Mouse (Mus musculus) inflammation-experienced regulatory T-cells, adult 6 months (primary cell): Measurements from ENCODE around the gene Gemin7. TPM values are rescaled to one million over a fixed set of nuclear protein-coding genes. Genes with fewer than 3 reads are reported as not detected.
"Not testable (repeated sequence)": the region's sequence is repeated elsewhere in the genome, so short reads cannot be mapped to it uniquely, and the experiment has no call there.

Experiments used
- ATAC-seq: one replicate; pipeline ENCODE4 v1.8.0; 2017
- polyA plus RNA-seq, 3 experiments: library from polyadenylated mRNA; unstranded; fragments of 100-300 nt; shearing (Covaris generic); gene quantifications; one replicate each; pipeline ENCODE4 v1.2.1; 2017

Gene Gemin7
- polyA plus RNA-seq: 100 to 1,000 TPM in 1 of 3 experiments, 10 to 100 TPM in 2; 77.6 to 107 (median 89.0) TPM

DNA sequence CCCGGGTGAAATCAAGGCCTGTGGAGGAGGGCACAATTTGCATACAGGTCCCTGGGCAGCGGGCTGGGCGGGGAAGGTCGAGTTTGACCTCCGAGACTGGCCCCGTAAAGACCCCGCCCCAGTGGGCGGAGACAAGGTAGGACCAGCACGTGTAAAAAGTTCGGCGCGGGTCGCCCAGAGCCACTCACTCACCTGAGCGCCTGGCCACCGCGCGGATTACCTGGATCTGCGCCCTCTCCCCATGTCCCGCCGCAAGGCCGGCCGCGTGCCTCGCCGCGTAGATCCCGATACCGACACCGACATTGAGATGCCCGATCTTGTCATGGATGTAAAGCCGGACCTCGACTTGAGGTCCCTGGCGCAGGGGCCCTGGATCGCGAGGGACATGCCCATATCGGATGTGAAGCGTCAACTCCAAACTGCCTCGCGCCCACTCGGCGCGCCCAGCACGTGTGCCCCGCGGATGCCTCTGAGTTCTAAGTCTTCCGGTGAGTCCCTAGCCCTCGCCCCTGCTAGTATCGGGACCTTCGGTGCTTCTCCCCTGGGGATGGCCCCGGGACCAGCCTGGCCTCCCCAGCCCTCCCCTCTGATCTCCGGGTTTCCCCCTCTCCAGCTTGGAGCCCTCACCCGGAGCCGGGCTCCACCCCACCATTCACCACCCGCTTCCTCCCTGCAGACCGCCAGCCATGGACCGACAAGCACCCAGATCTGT lies at the start of gene Gemin7, which contains the start of gene Zfp296:
TSS of gene Gemin7 (minus strand) at position 455 of the 712 bp plus-strand sequence.
TSS of gene Zfp296 (plus strand) at position 147 of the 712 bp plus-strand sequence.
- peak; percentile 55 for ATAC-seq

DNA sequence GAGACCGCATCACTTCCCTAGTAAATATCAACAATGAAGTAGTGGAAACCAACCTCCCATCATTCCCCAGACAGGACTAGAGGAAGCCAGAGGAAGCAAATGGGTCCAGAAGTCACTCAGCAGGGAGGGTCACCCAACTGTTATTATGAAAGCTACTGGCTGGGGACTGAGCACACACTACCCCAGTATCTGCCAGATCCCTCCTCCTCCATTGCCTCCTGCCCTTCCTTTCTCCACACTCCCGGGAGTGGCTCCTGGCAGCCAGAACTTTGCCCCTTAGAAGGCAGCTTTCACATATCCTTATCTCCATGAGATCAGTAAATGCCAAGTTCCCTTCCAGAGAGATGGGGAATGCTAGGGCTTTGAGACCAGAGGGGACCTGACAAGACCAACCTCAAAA lies 46.0 kb upstream of the Gemin7 start:
- no peak for ATAC-seq

DNA sequence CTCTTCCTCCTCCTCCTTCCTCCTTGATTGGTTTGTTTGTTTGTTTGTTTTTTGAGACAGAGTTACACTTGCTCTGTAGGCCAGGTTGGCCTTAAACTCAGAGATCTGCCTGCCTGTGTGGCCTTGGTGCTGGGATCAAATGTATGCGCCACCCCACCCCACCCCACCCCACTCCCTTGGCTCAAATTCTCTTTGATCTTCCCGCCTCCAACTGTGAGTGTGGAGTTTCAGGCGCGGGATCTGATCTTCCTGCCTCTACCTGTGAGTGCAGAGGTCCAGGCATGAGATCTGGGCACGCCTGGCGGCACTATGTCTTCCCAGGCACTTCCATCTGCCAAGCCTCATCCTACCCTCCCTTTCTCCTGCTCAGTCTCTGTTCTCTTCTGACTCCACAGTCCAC lies 44.8 kb upstream of the Gemin7 start:
- no peak for ATAC-seq

DNA sequence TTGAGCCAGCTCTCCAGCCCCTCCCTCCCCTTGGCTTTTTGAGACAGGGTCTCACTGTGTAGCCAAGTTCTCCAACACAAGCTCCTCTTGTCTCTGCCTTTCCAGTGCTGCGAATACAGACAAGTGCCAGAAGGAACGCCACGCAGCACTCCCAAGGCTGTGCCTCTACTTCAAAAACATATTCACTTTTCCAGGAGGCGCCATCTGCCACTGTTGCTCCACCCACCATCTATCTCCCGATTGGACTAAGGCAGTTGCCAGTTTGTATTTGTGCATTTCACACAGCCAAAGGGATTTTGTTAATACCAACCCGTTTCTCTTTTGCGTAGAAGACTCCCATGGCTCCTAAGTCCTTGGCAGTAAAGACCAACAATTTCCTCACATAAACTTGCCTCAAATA lies 43.4 kb upstream of the Gemin7 start:
- no peak for ATAC-seq

- ATAC-seq: peak; percentile 82
These were observed 41.8 kb upstream of the Gemin7 start for GRCm38 (mm10) chr7:19619004-19619801.

- no peak for ATAC-seq
These were observed 37.7 kb upstream of the Gemin7 start for GRCm38 (mm10) chr7:19615036-19615577.

DNA sequence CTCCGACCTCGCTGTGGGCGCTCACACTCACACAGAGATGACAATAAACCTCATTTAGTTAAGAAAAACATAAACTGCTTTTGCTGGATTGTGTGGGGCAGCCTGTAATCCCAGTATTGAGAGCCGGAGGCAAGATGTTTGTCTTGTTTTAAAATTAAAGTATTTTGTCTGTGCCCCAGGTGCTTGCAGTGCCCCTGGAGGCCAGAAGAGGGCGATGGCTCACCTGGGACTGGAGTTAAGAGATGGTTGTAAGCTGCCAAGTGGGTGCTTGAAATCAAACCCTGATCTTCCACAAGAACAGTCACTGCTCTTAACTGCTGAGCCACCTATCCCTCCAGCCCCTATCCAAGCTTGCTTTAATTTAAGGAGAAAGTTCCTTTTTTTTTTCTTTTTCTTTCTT lies 33.6 kb upstream of the Gemin7 start:
- no peak for ATAC-seq

DNA sequence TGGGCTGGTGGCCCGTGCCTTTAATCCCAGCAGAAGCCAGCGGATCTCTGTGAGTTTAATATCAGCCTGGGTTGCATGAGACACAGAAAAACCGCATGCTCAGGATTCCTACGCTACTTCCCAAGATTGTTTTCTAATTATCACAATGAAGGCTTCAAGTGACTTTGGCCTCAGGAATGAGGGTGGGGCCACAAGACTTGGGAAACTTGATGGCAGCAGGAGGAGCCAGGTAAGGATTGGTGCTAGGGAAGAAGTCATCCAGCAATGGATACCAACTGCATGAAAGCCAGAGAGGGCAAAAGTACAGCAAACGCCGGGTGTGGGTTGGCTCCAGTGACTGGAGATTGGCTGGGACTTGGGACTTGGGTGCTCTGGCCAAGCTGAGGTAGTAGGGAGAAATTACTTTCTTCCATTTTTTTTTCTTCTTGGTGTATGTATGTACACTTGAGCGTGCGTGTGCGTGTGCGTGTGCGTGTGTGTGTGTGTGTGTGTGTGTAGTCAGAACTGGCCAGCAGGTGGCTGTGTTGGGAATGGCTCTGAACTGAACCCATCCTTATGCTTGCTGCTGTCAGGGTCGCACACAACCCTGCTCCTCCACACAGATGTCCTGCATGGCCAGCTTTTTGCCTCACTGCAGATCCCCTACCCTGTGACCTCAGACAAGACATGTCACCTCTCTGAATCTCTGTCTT lies 32.4 kb upstream of the Gemin7 start:
- ATAC-seq: no peak

GRCm38 (mm10) chr7:19607291-19607690 lies 29.9 kb upstream of the Gemin7 start:
- no peak for ATAC-seq

DNA sequence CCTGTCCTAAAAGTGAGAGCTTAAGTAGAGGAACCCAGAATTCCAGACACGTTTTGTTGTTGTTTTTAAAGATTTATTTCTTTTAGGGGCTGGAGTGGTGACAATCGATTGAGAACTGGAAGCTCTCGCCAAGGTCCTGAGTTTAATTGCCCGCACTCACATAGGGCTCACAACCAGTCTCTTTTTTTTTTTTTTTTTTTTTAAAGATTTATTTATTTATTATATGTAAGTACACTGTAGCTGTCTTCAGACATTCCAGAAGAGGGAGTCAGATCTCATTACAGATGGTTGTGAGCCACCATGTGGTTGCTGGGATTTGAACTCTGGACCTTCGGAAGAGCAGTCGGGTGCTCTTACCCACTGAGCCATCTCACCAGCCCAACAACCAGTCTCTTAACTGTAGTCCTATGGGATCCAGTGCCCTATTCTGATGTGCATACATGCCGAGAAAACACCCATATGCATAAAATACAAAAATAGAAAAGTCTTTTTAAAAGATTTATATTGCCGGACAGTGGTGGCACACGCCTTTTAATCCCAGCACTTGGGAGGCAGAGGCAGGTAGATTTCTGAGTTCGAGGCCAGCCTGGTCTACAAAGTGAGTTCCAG lies 27.3 kb upstream of the Gemin7 start:
- ATAC-seq: not testable (repeated sequence)

DNA sequence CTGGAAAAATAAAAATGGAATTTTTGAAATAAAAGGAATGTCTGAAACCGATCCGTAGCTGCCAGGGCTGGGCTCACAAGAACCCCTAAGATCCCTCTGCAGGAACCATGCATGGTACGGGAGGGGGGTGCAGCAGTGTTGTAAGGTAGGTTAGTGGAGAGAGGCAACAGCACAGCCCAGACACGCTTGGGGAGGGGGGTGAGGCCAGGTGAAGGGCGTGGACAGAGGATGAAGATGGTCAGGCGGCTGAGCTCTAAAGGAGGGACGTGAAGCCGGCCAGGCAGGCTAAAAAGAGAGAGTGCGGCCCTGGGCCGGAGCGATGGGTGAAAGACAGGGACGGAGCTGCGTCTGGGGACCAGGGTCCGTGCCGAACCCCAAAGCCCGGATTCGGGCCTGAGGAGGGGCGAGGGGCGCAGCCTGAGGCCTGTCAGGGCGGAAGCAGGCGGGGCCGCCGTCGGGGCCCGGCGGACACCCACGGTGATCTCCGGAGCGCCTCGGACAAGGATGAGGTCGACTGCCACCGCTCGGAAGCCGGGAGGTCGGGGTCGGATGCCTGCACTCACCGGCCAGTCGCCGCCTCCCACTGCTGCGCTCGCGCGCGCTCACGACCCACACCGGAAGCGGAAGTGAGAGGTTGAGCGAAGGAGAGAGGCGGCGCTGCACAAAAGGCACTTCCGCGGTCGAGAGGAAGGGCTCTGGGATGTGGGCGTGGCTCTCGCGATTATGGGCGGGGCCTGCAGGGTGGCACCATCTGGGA lies 26.6 kb upstream of the Gemin7 start, which contains the start of gene Clasrp:
TSS of gene Clasrp (minus strand) at position 638 of the 757 bp plus-strand sequence.
- peak; percentile 99 for ATAC-seq

DNA sequence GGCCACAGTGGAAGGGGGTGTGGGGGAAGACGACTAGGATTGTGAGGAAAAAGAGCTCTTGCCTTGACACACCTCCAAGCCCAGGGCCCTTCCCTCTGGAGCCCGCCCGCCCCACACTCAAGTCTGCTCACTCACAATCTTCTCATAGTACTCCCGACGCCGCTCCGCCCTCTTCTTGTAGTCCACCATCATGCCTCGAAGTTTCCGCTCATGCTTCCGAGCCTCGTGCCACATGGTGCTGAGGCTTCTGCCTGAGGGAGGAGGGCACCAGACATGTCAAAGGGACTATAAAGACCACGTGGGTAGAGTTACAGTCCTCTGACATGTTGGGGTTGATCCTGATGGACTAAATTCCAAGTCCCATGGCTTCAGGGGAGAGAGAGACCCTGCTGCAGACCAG lies 25.7 kb upstream of the Gemin7 start:
- no peak for ATAC-seq

DNA sequence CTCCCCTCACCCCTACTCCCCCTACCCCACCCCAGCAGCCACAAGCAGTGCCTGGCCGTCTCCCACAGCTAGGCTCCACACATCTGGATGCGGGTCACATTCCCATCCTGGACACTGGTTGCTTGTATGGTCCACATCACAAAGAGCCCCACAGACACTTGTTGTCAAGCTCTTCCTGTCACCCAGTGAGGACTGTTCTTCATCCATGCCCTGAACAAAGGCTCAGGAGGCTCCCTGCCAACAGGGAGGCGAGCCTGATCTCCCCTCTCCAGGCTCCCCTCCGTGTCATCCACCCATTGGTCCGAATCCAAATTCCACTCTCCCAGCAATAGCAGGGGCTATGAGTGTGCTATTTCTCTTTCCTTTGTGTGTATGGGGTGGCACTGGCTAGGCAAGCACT lies 23.2 kb upstream of the Gemin7 start:
- ATAC-seq: no peak

DNA sequence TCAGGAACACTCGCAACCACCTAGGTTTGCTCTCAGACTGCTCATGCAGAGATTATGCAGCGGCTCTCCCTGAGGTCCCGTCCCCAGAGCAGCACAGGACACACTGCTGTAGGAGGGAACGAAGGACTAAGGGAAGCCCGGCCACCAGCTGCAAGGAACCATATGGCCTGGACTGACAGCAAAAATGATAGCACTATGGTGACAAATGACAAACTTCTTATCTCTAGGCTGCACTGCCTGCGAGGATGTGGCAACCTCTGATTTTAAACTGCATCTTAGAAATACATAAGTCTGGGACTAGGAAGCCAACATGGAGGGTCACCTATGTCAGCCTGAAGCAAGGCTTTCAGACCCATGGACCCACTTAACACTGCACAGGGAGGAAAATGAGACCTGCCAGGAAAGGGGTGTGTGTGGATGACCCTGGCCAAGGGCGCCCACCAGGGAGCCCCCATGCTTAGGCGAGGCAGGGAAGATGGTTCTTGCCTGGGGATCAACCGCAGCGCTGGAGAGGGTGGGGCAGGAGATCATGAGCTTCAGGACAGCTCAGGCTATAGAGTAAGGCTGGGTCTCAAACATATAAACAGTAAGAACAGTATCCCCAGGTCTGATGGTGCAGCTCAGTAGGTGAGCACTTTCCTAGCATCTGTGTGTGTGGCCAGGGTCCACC lies 15.8 kb upstream of the Gemin7 start:
- ATAC-seq: no peak

GRCm38 (mm10) chr7:19589917-19590316 lies 12.5 kb upstream of the Gemin7 start:
- peak; percentile 68 for ATAC-seq

- ATAC-seq: no peak
These were observed 11.8 kb upstream of the Gemin7 start for GRCm38 (mm10) chr7:19589207-19589606.

DNA sequence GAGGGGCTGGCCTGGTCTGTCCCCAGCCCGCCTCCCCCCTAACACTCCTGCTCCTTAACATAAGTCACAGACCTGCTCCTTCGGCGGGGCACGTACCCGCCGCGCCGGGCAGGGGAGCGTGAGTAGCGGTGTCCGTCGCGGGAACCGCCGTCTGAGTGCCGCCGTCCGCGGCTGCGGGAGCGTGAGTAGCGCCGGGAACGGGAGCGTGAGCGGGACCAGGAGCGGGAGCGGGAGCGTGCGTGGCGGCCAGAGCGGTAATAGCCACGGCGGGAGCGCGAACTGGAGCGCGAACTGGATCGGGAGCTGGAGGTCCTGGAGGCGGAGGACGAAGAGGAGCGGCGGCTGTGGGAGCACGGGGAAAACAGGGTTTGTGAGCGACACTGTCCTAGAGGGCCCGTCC lies 8.9 kb upstream of the Gemin7 start:
- no peak for ATAC-seq

DNA sequence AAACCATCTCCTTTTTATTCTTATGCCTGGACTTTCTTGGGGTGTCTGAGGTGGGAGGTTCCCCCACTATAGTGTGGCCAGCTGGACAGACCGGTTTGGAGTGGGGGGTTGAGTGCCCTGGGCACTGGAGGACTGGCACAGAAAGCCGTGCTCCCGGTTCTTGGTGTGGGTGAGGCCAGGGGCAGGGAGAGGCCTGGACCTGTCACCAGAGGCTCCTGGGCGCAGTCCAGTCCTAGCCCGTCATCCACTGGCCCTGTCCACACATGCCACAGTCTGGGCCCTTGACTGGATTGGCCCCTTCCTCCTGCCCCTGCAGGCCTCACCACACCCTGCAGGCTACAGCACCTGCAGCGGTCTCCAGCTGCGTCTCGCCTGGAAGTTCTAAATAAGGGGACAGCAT lies 3.2 kb upstream of the Gemin7 start:
- ATAC-seq: no peak

GRCm38 (mm10) chr7:19579751-19580150 lies 2.4 kb upstream of the Gemin7 start:
- no peak for ATAC-seq

DNA sequence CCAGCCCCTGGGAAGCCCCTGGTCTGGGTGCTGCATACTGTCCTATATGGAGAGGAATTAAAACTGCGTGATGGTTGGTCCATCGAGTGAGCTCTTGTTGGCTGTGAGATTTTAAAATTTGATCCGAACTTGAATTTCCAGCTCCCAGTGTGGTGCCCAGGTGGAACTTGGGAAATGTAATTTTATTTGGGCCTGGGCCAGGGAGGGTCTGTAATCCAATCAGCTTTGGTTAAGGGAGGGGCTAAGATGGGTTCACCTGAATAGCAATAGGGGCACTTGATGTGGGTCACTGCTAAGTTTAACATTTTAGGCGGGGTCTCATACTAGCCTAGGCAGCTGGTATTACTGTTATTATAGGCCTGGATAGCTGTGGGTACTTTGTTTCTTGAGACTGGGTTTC lies 1.0 kb upstream of the Gemin7 start:
- no peak for ATAC-seq

GRCm38 (mm10) chr7:19577877-19578414 lies 551 bp upstream of the Gemin7 start:
- peak; percentile 9 for ATAC-seq
